Mouse (Mus musculus) thymus, adult 2 months (tissue): ENCODE measurements around the gene Gm17018. TPM values are rescaled to one million over a fixed set of nuclear protein-coding genes. Genes with fewer than 3 reads are reported as not detected.

ENCODE experiments used
- DNase-seq: peaks from one replicate; pipeline ENCODE4 v3.0.0; 2021
- H3K27ac ChIP-seq: fragments of 200-500 bp; 2 replicates; pipeline ENCODE4 v1.5.1; 2012; ENCODE audit warnings: low read length, control low read depth; ENCODE audit not compliant: control insufficient read depth, insufficient read depth
- H3K27me3 ChIP-seq: fragments of 200-500 bp; 2 replicates; pipeline ENCODE4 v1.6.1; 2012; ENCODE audit warnings: mild to moderate bottlenecking, low read length, moderate library complexity, mixed read lengths; ENCODE audit not compliant: control insufficient read depth, insufficient read depth
- H3K36me3 ChIP-seq: fragments of 200-500 bp; 2 replicates; pipeline ENCODE4 v1.6.1; 2012; ENCODE audit warnings: mild to moderate bottlenecking, low read length, moderate library complexity; ENCODE audit not compliant: control insufficient read depth, insufficient read depth
- H3K4me1 ChIP-seq: fragments of 200-500 bp; replicated peaks from 2 replicates; pipeline ENCODE4 v1.6.1; 2012; ENCODE audit warnings: low read length; ENCODE audit not compliant: control insufficient read depth, insufficient read depth
- H3K4me3 ChIP-seq: fragments of 200-500 bp; 2 replicates; pipeline ENCODE4 v1.5.1; 2012; ENCODE audit warnings: mild to moderate bottlenecking, low read length, control low read depth, moderate library complexity; ENCODE audit not compliant: control insufficient read depth, insufficient read depth
- CTCF ChIP-seq: fragments of 200-500 bp; IDR thresholded peaks from 2 replicates; pipeline ENCODE4 v1.5.1; 2012; ENCODE audit warnings: mild to moderate bottlenecking, control low read depth, low read length, moderate library complexity, borderline replicate concordance; ENCODE audit not compliant: control insufficient read depth, poor library complexity, insufficient read depth; ENCODE audit errors: extremely low read depth
- POLR2A ChIP-seq: fragments of 200-500 bp; IDR thresholded peaks from 2 replicates; pipeline ENCODE4 v1.6.1; 2012; ENCODE audit warnings: mild to moderate bottlenecking, low read length, control low read depth, moderate library complexity; ENCODE audit not compliant: control insufficient read depth, poor library complexity, insufficient read depth; ENCODE audit errors: extremely low read depth
- whole genome bisulfite sequencing: fragments of 180-500 bp; shearing (Covaris S2); methylation state at CpG from one replicate; pipeline ENCODE4 v1.1.7; 2018; 5-methylcytosine and 5-hydroxymethylcytosine counted together
- polyA plus RNA-seq: library from polyadenylated mRNA; depleted of rRNA; stranded (reverse); fragments of >200 nt; gene quantifications from 2 replicates; pipeline ENCODE4 v1.2.3, GENCODE M21; 2012

Gene Gm17018
- polyA plus RNA-seq, 1 experiment, result 11.9 TPM

DNA sequence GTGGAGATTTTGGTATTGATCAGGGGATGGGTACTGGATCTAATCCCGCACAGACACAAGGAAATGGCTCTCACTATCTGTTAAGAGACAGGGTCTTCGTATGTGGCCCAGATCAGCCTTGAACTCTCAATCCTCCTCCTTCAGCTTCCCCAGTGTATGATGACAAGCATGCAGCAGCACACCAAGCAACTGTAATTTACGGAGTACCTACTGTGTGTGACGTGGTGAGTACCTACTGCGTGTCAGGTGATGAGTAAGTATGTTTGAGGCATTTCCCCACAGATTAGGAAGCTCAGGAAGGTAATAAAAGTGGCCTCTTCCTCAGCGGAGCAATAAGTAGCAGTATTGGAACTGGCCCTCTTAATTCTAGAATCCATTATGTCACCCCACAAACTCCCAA, 35.1 kb downstream of the Gm17018 start:
- no peaks in the 10 kb centered on the region for H3K36me3 ChIP-seq
- TF ChIP-seq POLR2A (no peak), CTCF (no peak)
- no peaks in the 10 kb centered on the region; the same call in 1 of the 2 replicates for H3K4me1 ChIP-seq
- WGBS, result 97% methylated on average over 6 of the region's 6 CpGs
- H3K4me3 ChIP-seq, result no peak overlapping the region
- H3K27me3 ChIP-seq, result no peaks in the 10 kb centered on the region
- DNase-seq, result no peak
- H3K27ac ChIP-seq, result no peak overlapping the region

DNA sequence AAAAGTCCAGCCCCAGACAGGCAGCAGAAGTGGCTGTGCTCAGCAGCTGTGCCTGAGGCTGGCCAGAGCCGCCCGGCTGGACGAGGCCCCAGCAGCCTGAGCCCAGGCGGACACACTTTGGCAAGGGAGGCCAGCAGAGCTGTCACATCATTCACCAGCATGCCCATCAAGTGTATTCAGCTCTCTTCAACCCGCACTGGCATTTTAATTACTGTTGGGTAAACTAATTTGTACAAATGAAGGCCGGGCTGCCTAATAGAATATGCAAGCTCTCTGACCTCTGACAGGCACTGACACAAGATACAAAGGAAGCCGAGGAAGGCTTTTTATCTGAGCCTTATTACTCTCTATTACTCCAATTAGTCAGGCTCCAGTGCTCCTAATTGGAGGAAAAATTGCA, 35.6 kb downstream of the Gm17018 start:
- WGBS, result 95% methylated on average over 7 of the region's 7 CpGs
- H3K4me1 ChIP-seq, result no peaks in the 10 kb centered on the region; the same call in 1 of the 2 replicates
- no peaks in the 10 kb centered on the region for H3K36me3 ChIP-seq
- no peak overlapping the region for H3K27ac ChIP-seq
- H3K27me3 ChIP-seq, result no peaks in the 10 kb centered on the region
- no peak for TF ChIP-seq POLR2A
- no peak for DNase-seq
- no peak overlapping the region for H3K4me3 ChIP-seq

DNA sequence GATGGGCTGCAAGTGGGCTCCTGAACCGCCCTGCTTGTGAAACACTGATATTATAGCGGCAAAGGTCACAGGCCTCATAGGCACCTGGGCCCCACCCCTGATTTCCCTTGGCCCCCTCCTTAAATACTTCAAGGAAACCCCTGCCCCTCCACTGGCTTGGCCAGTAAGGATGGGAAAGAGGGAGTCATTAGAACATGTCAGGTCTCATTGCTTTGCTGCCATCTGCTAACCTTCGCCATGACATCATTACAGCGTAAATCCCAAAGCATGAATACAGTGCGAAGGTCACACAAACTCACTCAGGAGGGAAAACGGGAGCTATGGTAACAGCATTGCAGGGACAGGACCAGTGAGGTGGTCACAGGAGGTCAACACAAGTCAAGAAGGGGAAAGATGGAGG, 36.0 kb downstream of the Gm17018 start:
- no peak for DNase-seq
- no peaks in the 10 kb centered on the region for H3K36me3 ChIP-seq
- TF ChIP-seq CTCF, result no peak
- no peak for TF ChIP-seq POLR2A
- H3K4me3 ChIP-seq, result no peak overlapping the region
- no peaks in the 10 kb centered on the region for H3K27me3 ChIP-seq
- H3K4me1 ChIP-seq, result no peaks in the 10 kb centered on the region; the same call in 1 of the 2 replicates
- no peak overlapping the region for H3K27ac ChIP-seq
- WGBS, result 99% methylated on average over 6 of the region's 6 CpGs

DNA sequence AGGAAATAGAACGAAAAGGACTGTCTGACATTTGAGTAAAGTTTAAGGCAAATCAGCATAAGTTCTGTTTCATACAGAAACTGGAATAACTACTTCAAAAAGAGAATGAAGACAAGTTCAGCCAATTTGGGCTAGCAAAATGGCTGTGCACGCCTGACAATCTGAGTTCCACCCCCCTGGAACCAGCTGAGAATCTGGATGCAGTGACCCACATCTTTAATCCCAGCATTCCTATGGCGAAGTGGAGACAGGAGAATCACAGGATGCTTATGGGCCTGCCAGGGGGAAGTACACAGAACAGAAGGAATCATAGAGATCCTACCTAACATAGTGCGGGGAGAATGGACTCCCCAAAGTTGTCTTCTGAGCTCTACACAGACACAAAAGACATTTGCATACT, 36.7 kb downstream of the Gm17018 start:
- TF ChIP-seq CTCF (no peak), POLR2A (no peak)
- Histone ChIP-seq H3K36me3 (no peaks in the 10 kb centered on the region), H3K4me1 (no peaks in the 10 kb centered on the region; the same call in 1 of the 2 replicates), H3K4me3 (no peak overlapping the region), H3K27ac (no peak overlapping the region), H3K27me3 (no peaks in the 10 kb centered on the region)
- DNase-seq, result no peak
- WGBS, result 96% methylated on average over 4 of the region's 4 CpGs

DNA sequence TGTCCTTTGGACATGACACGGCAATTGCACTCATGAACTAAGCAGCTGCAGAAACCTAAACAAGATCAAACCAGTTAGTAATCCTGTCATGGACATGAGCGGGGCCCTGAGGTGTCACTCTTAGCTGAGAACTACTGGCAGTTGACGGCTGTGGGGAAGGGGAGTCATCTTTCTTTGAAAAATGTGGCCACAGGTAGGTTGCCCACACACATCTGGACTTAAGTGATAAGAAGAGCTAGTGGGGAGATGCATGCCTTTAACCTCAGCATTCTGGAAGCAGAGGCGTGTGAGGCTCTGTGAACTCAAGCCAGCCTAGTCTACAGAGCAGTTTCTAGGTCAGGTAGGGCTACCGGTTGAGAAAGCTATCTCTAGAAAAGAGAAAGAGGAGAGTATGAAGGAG, 42.2 kb downstream of the Gm17018 start:
- no peak for DNase-seq
- no peak overlapping the region for H3K27ac ChIP-seq
- no peak overlapping the region for H3K4me3 ChIP-seq
- TF ChIP-seq CTCF (no peak), POLR2A (no peak)
- H3K27me3 ChIP-seq, result no peaks in the 10 kb centered on the region
- H3K4me1 ChIP-seq, result peaks cover 7% of the 10 kb centered on the region
- WGBS, result 20% methylated on average over 5 of the region's 5 CpGs
- H3K36me3 ChIP-seq, result no peaks in the 10 kb centered on the region

DNA sequence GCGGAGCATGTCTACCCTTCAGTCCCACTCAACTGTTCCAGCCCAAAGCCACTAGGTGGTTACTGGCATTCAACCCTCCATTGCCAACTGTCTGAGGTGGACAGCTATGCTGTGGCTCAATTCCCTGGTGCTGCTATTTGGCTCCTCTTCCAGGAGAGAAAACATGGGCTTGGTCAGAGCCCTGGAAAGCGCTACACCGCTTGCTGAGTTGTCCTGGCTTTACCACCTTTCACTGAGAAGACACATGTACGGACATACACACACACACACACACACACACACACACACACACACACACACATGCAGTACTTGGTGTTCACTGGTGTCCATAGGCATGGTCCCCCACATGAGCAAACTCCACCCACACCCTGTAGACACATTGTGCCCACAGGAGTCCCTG, 46.3 kb downstream of the Gm17018 start:
- H3K27me3 ChIP-seq, result no peaks in the 10 kb centered on the region
- peaks cover 7% of the 10 kb centered on the region for H3K4me1 ChIP-seq
- H3K27ac ChIP-seq, result no peak overlapping the region
- H3K36me3 ChIP-seq, result no peaks in the 10 kb centered on the region
- 91% methylated on average over 4 of the region's 4 CpGs for WGBS
- DNase-seq, result no peak
- H3K4me3 ChIP-seq, result no peak overlapping the region
- TF ChIP-seq POLR2A, result no peak
- no peak for TF ChIP-seq CTCF

DNA sequence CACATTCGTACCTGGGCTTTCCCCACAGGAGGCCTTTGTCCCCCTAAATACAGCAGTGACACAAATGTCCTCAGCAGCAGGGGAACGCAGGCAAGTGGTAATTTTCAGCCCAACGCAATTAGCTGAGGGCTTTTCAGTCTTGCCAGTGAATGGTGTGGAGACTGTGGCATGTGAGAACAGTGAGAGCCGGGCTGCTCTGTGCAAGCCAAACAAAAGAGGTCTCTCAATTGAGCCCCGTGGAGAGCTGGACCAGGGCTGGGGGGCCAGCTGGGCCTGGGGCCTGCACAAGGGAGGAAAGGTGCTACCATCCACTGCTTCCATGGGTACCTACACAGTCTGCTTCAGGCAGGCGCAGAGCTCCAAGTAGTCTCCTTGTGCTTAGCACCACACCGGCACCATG, 47.1 kb downstream of the Gm17018 start:
- H3K36me3 ChIP-seq, result no peaks in the 10 kb centered on the region
- H3K4me1 ChIP-seq, result peaks cover 7% of the 10 kb centered on the region
- 97% methylated on average over 7 of the region's 7 CpGs for WGBS
- DNase-seq, result no peak
- H3K27ac ChIP-seq, result no peak overlapping the region
- TF ChIP-seq CTCF, result no peak
- TF ChIP-seq POLR2A, result no peak
- H3K27me3 ChIP-seq, result no peaks in the 10 kb centered on the region
- H3K4me3 ChIP-seq, result no peak overlapping the region
